Mouse (Mus musculus): ENCODE results near the gene Hba-a2. TPM values are rescaled to one million over a fixed set of nuclear protein-coding genes. Genes with fewer than 3 reads are reported as not detected.
"Not testable (repeated sequence)": the region's sequence is repeated elsewhere in the genome, so short reads cannot be mapped to it uniquely, and the experiment has no call there.

Gene Hba-a2
- polyA plus RNA-seq, 1 experiment: not detected

DNA sequence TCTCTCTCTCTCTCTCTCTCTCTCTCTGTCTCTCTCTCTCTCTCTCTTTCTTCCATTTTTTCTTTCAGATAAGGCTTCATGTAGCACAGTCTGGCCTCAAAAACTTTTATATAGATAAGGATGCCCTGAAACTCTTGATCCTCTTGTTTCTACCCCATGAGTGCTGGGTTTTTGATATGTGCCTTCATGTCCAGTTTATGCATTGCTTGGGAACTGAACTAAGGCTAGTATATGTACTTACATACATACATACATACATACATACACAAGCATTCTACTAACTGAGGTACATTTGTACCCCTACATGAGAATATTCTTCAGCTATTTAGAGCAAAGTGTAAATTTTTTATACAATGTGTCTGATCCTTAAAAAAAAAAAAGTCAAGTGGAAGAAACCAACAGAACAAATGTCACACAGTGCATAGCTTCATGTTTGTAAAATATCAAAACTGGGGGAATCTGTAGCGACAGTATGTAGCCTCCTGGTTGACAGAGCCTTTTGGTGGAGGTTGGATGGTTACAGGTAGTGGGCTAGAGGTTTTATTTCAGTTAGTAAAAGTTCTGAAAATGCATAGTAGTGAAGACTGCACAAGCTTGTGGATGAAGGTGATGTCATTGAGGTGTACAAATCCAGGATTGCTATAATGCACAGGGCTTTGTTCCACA lies 1.7 kb downstream of the Hba-a2 start:
- no peak overlapping the region for H3K4me3 ChIP-seq (ENCODE audit: insufficient read depth, low read depth, low read length)
- WGBS: 100% methylated on average over 1 of the region's 1 CpGs
- no peak overlapping the region for H3K27ac ChIP-seq (ENCODE audit: insufficient read depth, low read depth, low read length)
- H3K4me1 ChIP-seq (ENCODE audit: control insufficient read depth, insufficient read depth, low read length): peaks cover 7% of the 10 kb centered on the region
- TF ChIP-seq POLR2A (IDR thresholded peaks at IDR 0.05; ENCODE audit: insufficient read depth, low read depth, low read length): no peak
- TF ChIP-seq CTCF (IDR thresholded peaks at IDR 0.05; ENCODE audit: insufficient read depth, low read depth, low read length): no peak

DNA sequence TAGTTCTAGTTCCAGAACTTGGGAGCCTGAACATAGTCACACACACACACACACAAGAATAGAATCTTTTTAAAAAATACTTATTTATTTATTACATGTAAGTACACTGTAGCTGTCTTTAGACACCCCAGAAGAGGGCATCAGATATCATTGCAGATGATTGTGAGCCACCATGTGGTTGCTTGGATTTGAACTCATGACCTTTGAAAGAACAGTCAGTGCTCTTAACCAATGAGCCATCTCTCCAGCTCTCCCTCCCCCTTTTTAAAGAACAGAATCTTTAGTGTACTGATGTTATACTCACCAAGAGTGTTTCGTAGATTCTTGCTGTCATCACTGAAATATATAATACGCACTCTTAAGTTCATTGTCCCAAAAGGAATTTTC lies 2.2 kb downstream of the Hba-a2 start:
- 98% methylated on average over 2 of the region's 2 CpGs for WGBS
- no peak overlapping the region for H3K4me3 ChIP-seq (ENCODE audit: insufficient read depth, low read depth, low read length)
- TF ChIP-seq CTCF (IDR thresholded peaks at IDR 0.05; ENCODE audit: insufficient read depth, low read depth, low read length): no peak
- TF ChIP-seq POLR2A (IDR thresholded peaks at IDR 0.05; ENCODE audit: insufficient read depth, low read depth, low read length): no peak
- H3K27ac ChIP-seq (ENCODE audit: insufficient read depth, low read depth, low read length): no peak overlapping the region
- H3K4me1 ChIP-seq (ENCODE audit: control insufficient read depth, insufficient read depth, low read length): peaks cover 12% of the 10 kb centered on the region

DNA sequence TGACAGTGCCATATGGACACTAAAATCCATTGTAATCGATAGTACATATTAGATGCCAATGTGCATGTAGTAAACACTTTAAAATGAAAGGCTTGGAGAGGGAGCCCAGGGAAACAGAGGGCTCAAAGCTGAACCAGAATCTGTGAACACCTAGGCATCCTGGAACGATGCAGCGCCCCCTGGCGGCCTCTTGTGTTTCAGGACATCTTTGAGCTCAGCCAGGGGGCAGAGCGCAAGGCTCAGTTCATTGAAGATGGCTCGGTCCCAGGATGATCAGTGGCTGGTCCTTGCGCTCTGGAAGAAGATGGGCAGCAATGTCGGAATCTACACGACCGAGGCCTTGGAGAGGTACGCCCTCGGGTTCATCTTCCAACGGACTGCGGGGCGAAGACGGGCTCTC lies 3.6 kb downstream of the Hba-a2 start, which contains the start of gene Hbq1a:
Gene Hbq1a, plus strand, starts transcription at position 205 of the 400 bp plus-strand sequence.
- TF ChIP-seq CTCF (IDR thresholded peaks at IDR 0.05; ENCODE audit: insufficient read depth, low read depth, low read length): peak; percentile 66; the same call in 1 of the 2 replicates

DNA sequence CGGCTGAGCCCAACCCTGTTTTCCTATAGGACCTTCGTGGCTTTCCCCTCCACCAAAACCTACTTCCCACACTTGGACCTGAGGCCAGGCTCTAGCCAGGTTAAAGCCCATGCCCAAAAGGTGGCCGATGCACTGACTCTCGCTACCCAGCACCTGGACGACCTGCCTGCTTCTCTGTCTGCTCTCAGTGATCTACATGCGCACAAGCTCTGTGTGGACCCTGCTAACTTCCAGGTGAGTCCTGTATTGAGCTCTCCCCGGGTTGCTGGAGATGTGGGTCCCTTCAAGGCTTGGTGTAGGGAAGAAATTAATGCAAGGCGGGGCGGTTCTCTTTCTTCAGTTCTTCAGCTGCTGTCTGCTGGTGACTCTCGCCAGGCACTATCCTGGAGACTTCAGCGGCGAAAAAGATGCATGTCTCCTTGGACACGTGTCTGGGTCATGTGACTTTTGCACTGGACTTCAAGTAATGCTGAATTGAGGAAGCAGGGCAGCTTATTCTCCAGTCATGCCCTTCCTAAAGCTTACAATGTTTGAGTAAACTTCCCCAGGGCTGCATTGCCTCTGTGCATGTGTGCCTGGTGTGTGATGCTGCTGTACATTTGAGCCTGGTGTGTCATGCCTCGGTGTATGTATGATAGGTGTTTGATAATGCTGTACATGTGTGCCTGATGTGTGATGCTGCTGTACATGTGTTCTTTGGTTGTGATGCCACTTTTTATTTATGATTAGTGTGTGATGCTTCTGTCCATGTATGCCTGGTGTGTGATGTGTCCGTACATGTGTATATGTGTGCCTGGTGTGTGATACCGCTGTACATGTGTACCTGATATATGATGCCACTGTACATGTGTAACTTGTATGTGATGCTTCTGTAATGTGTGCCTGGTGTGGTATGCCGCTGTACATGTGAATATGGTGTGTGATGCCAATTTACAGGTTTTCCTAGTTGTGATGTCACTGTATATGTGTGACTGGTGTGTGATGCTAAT lies 4.3 kb downstream of the Hba-a2 start:
- peaks cover 15% of the 10 kb centered on the region for H3K4me1 ChIP-seq (ENCODE audit: control insufficient read depth, insufficient read depth, low read length)
- 0 out of 2 replicates have a peak overlapping the region, but pooled peaks have one; percentile 13 for H3K4me3 ChIP-seq (ENCODE audit: insufficient read depth, low read depth, low read length)
- no peak overlapping the region for H3K27ac ChIP-seq (ENCODE audit: insufficient read depth, low read depth, low read length)
- 51% methylated on average over 15 of the region's 17 CpGs for WGBS
- TF ChIP-seq CTCF (IDR thresholded peaks at IDR 0.05; ENCODE audit: insufficient read depth, low read depth, low read length) (no peak), POLR2A (IDR thresholded peaks at IDR 0.05; ENCODE audit: insufficient read depth, low read depth, low read length) (no peak)

More for the DNA sequence above, 3.6 kb downstream of the Hba-a2 start, which contains the start of gene Hbq1a:
- not testable (repeated sequence) for H3K27ac ChIP-seq (ENCODE audit: insufficient read depth, low read depth, low read length)
- WGBS: 4% methylated on average over 16 of the region's 16 CpGs
- Histone ChIP-seq H3K4me3 (ENCODE audit: insufficient read depth, low read depth, low read length) (0 out of 2 replicates have a peak within 1 kb of the TSS, but pooled peaks have one; percentile 13), H3K4me1 (ENCODE audit: control insufficient read depth, insufficient read depth, low read length) (peaks cover 15% of the 10 kb centered on the region)

DNA sequence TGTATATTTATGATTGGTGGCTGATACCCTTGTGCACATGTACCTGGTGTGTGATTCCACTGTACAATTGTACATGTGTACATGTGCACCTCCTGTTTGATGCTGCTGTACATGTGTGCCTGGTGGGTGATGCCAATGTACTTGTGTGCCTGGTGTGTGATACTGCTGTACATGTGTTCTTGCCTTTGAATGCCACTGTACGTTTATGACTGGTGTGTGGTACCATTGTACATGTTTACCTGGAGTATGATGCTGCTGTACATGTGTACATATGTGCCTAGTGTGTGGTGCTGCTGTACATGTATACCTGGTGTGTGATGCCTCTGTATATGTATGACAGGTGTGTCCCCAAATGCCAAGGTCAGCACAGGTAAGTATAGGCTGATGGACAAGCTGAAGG lies 5.2 kb downstream of the Hba-a2 start:
- WGBS: 98% methylated on average over 1 of the region's 1 CpGs
- no peak overlapping the region for H3K27ac ChIP-seq (ENCODE audit: insufficient read depth, low read depth, low read length)
- no peak for TF ChIP-seq CTCF (IDR thresholded peaks at IDR 0.05; ENCODE audit: insufficient read depth, low read depth, low read length)
- no peak for TF ChIP-seq POLR2A (IDR thresholded peaks at IDR 0.05; ENCODE audit: insufficient read depth, low read depth, low read length)
- no peak overlapping the region for H3K4me3 ChIP-seq (ENCODE audit: insufficient read depth, low read depth, low read length)
- H3K4me1 ChIP-seq (ENCODE audit: control insufficient read depth, insufficient read depth, low read length): peaks cover 15% of the 10 kb centered on the region

DNA sequence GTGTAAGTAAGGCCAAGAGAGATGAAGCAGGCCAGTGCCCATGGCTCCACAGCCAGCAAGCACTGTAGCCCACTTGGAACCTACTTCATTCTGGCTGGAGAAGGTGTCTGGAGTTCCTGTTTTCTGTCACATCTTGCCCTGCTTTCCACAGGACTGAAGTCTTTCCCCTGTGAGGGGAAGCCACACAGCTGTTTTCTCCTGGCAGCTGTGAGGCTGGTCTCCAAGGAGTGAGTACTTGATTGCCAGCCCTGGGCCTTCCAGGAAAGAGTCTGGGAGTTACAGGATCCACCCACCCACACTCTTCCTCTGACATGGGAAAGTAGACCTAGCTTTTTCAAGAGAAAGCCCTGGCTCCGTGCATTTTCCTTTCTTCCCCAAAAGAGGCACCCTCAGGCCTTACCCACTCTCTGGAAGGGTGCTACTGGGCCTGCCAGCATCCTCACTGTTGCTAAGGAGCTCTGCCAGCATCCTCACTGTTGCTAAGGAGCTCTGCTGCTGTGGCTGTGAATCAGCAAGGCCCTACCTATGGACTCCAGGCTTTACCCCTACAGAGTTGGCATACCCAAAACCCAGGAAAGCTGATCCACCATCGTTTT lies 6.6 kb downstream of the Hba-a2 start:
- H3K4me3 ChIP-seq (ENCODE audit: insufficient read depth, low read depth, low read length): no peak overlapping the region
- TF ChIP-seq CTCF (IDR thresholded peaks at IDR 0.05; ENCODE audit: insufficient read depth, low read depth, low read length) (no peak), POLR2A (IDR thresholded peaks at IDR 0.05; ENCODE audit: insufficient read depth, low read depth, low read length) (no peak)
- 16% methylated on average over 2 of the region's 2 CpGs for WGBS
- peak overlapping the region; percentile 71 for H3K27ac ChIP-seq (ENCODE audit: insufficient read depth, low read depth, low read length)
- peaks cover 15% of the 10 kb centered on the region for H3K4me1 ChIP-seq (ENCODE audit: control insufficient read depth, insufficient read depth, low read length)

DNA sequence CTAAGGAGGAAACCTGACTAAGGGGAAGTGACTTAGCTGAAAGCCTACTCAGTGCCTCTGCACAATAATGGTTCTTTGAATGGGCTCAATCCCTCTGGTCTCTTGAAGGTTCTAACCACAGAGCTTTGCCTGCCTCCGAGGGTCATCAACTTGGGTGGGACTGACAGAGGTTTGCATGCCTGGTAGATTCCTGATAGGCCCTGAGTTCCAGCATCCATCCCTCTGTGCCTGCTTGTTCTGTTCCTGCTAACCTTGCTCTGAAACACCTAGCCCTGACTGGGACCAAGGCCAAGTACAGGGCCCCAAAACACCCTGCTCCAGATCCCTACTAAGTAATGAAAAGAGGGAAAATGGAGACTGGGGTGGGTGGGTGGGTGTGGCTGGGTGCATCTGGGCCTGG lies 7.2 kb downstream of the Hba-a2 start:
- no peak for TF ChIP-seq POLR2A (IDR thresholded peaks at IDR 0.05; ENCODE audit: insufficient read depth, low read depth, low read length)
- no peak for TF ChIP-seq CTCF (IDR thresholded peaks at IDR 0.05; ENCODE audit: insufficient read depth, low read depth, low read length)
- peak overlapping the region; percentile 71 for H3K27ac ChIP-seq (ENCODE audit: insufficient read depth, low read depth, low read length)
- no peak overlapping the region for H3K4me3 ChIP-seq (ENCODE audit: insufficient read depth, low read depth, low read length)
- H3K4me1 ChIP-seq (ENCODE audit: control insufficient read depth, insufficient read depth, low read length): peaks cover 15% of the 10 kb centered on the region
- WGBS: 71% methylated on average over 1 of the region's 1 CpGs

DNA sequence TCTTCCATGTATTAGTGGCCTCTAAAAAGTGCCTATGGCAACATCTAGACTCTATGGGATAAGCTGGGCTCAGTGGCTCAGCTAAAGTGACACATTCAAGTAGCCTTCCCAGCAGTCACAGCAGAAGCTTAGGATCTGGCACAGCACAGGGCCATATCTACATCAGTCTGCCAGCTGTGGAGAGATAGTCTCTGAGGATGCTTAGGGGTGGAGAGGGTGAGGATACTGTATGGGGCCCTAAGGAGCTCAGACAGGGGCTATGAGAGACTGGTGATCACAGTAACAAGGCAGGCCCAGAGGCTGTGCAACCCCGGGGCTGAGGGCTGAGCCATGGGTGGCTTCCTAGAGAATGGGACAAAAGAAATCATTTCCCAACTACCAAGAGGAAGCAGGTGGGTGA lies 10.7 kb downstream of the Hba-a2 start:
- Histone ChIP-seq H3K4me3 (ENCODE audit: insufficient read depth, low read depth, low read length) (no peak overlapping the region), H3K27ac (ENCODE audit: insufficient read depth, low read depth, low read length) (no peak overlapping the region), H3K4me1 (ENCODE audit: control insufficient read depth, insufficient read depth, low read length) (peaks cover 12% of the 10 kb centered on the region)
- no peak for TF ChIP-seq POLR2A (IDR thresholded peaks at IDR 0.05; ENCODE audit: insufficient read depth, low read depth, low read length)
- no peak for TF ChIP-seq CTCF (IDR thresholded peaks at IDR 0.05; ENCODE audit: insufficient read depth, low read depth, low read length)
- WGBS: 73% methylated on average over 1 of the region's 1 CpGs
